Mouse (Mus musculus): ENCODE measurements around the gene Mrpl39.

The Mrpl39 gene

DNA sequence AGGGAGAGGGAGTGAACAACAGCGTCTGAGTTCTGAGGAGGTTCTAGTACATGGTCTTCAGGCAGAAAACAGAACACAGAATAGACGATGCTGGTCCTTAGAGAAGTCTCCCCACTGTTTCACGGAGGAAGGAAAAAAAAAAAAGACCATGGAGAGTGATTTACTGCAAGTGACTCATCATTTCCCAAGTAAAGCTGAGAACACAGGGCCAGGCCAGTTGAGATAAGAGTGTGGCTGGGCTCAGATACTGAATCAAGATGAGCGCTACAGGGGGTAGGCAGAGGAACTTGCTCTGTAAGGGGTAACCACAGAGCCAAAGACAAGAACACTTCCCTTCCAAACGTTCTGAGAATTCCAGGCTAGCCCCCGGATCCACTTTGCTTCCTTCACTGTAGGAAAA, 36.8 kb downstream of the Mrpl39 start:
- no peak for DNase-seq (ENCODE audit: low read depth)

DNA sequence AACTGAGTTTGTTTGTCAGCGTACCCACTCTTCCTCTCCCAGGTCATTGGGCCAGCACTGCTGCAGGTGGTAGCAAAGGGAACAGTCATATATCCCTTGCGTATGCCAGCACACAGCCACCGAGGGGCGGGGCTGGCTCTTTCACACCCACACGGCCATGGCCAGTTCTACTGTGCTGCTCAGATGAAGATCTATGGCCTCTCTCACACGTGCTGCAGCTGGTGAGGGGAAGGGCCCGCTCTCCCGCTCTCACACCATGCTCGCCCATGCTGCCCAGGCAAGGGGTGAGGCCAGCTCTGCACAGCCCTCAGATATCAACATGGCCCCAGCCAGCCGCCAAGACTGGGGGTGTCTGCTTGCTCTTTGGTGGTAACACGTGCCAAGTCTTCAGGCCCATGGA, 39.4 kb downstream of the Mrpl39 start:
- DNase-seq (ENCODE audit: low read depth), result no peak

DNA sequence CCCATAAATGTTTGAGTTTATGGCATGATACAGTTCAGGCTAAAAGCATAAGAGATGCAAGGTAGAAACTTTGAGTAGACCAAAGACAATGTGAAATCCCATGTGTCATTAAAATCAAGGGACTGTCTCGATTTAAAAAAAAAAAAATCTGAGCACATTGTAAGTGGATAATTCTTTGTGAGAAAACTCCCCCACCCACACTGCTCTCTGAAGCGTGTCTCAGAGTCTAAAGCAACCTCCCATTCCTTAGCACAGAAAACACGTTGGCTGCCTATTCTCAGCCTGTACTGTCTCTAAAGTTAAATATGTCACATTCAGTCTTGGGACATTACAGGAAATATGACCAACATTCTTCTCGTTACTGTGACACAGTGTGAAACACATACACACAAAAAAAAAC, 53.6 kb downstream of the Mrpl39 start:
- no peak for DNase-seq (ENCODE audit: low read depth)

DNA sequence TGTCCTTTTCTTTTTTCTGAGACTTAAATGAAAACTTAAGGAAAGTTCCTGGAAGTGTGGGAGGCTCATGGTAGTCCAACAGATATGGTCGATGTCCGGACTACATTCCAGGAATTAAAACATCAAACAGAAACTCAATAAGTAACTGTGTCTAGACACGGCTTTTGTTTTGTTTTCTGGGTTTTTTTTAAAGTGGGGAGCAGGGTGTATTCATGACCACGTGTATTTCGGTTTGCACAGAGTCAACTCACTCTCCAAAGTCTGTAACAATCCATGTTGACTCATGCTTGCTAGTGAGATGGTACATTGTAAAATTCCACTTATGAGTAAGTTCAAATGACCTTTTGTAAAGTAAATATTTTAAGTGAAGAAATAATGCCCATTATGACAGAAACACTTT, 54.8 kb downstream of the Mrpl39 start:
- DNase-seq (ENCODE audit: low read depth), result no peak

DNA sequence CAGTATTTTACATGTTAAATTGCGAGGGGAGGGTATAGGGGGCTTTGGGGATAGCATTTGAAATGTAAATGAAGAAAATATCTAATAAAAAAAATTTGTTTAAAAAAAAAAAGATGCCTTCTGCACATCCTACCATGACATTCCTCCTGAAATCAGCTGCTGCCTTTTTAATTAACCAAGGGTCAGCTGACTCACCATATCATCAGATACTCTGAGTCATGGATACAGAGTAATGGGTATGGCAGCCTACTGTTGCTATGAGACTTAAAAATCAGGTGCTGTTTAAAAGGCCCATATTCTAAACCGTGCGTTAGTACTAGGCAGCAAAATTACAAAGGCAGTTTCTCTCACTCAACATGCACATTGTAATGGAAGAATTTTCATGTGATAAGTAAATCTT, 58.2 kb downstream of the Mrpl39 start:
- DNase-seq (ENCODE audit: low read depth), result no peak

All from fibroblast of lung, adult 2 months (primary cell).